Mouse (Mus musculus): ENCODE results near the gene Naa15. TPM values are rescaled to one million over a fixed set of nuclear protein-coding genes. Genes with fewer than 3 reads are reported as not detected.

Gene Naa15
- polyA plus RNA-seq, 1 experiment from 2014 or later, result 26.6 TPM

GRCm38 (mm10) chr3:51504385-51504952, 89.5 kb downstream of the Naa15 start:
- Histone ChIP-seq H3K27ac (no peak overlapping the region), H3K9me3 (replicated peaks; ENCODE audit: low read length) (no peaks in the 10 kb centered on the region), H3K9ac (ENCODE audit: low read depth, low read length) (no peak overlapping the region), H3K4me1 (replicated peaks; ENCODE audit: insufficient read depth, low read length) (no peaks in the 10 kb centered on the region), H3K27me3 (ENCODE audit: insufficient read depth, low read length) (no peaks in the 10 kb centered on the region), H3K4me2 (ENCODE audit: low read length) (no peak overlapping the region), H3K4me3 (replicated peaks; ENCODE audit: low read depth, low read length) (no peak overlapping the region), H3K36me3 (ENCODE audit: insufficient read depth, low read length) (no peaks in the 10 kb centered on the region)
- ATAC-seq (replicated peaks; ENCODE audit: low FRiP score, low read depth) (no peak), DNase-seq (ENCODE audit: low spot score) (no peak)
- 75% methylated on average over 11 of the region's 11 CpGs for WGBS
- TF ChIP-seq CTCF (IDR thresholded peaks at IDR 0.05; ENCODE audit: low read depth), result no peak

- peak; percentile 11 for DNase-seq (ENCODE audit: low spot score)
- H3K4me3 ChIP-seq (replicated peaks; ENCODE audit: low read depth, low read length), result no peak overlapping the region
- no peaks in the 10 kb centered on the region for H3K36me3 ChIP-seq (ENCODE audit: insufficient read depth, low read length)
- no peak overlapping the region for H3K27ac ChIP-seq
- H3K9me3 ChIP-seq (replicated peaks; ENCODE audit: low read length), result no peaks in the 10 kb centered on the region
- 44% methylated on average over 19 of the region's 19 CpGs for WGBS
- TF ChIP-seq CTCF (IDR thresholded peaks at IDR 0.05; ENCODE audit: low read depth), result no peak
- H3K27me3 ChIP-seq (ENCODE audit: insufficient read depth, low read length), result no peaks in the 10 kb centered on the region
- H3K4me1 ChIP-seq (replicated peaks; ENCODE audit: insufficient read depth, low read length), result no peaks in the 10 kb centered on the region
- no peak for ATAC-seq (replicated peaks; ENCODE audit: low FRiP score, low read depth)
- no peak overlapping the region for H3K9ac ChIP-seq (ENCODE audit: low read depth, low read length)
- no peak overlapping the region for H3K4me2 ChIP-seq (ENCODE audit: low read length)
Measured at GRCm38 (mm10) chr3:51505465-51505864, 90.5 kb downstream of the Naa15 start.

DNA sequence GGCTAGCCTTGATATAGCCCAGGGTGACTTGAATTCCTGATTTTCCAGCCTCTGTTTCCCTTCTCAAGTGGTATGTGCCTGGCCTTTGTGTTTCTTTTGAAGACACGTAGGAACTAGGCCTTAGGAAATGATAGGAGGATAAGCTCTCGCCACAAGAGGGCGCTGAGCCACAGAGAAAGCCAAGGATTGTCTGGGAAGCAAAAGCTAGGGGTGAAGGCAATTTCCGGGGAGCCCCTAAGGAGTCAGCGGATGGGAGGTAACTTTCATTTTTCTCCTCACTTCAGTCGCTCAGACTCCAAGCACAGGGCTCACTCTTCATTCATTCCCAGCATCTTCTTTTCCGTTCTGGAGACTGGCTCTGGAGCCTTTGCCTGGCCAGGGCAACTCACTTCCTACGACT, 96.0 kb downstream of the Naa15 start:
- no peaks in the 10 kb centered on the region for H3K27me3 ChIP-seq (ENCODE audit: insufficient read depth, low read length)
- no peaks in the 10 kb centered on the region for H3K4me1 ChIP-seq (replicated peaks; ENCODE audit: insufficient read depth, low read length)
- DNase-seq (ENCODE audit: low spot score) (peak; percentile 85), ATAC-seq (replicated peaks; ENCODE audit: low FRiP score, low read depth) (peak; percentile 38; the same call in 1 of the 2 replicates)
- TF ChIP-seq CTCF (IDR thresholded peaks at IDR 0.05; ENCODE audit: low read depth), result peak; percentile 94
- no peak overlapping the region for H3K9ac ChIP-seq (ENCODE audit: low read depth, low read length)
- no peaks in the 10 kb centered on the region for H3K36me3 ChIP-seq (ENCODE audit: insufficient read depth, low read length)
- no peaks in the 10 kb centered on the region for H3K9me3 ChIP-seq (replicated peaks; ENCODE audit: low read length)
- 28% methylated on average over 8 of the region's 8 CpGs for WGBS
- H3K27ac ChIP-seq, result no peak overlapping the region
- peak overlapping the region; percentile 38 for H3K4me2 ChIP-seq (ENCODE audit: low read length)
- H3K4me3 ChIP-seq (replicated peaks; ENCODE audit: low read depth, low read length), result no peak overlapping the region

DNA sequence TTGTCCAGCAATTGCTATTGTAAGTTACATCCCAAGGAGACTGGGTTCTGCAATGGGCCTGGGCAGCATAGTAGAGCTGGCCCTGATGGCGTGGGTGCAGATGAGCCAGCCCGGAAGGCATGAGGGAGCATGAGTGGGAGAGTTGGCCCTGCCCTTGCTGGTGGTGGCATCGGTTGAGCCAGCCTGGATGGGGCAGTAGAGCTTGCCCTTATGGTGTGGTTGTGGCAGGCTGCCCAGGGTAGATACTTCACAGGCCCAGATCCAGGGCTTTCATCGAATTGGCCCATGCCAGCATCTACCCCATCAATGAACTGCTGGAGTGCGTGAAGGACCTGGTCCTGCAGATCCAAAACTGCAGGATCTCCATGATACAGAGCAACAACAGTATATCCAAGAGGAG, 97.0 kb downstream of the Naa15 start:
- 97% methylated on average over 5 of the region's 5 CpGs for WGBS
- TF ChIP-seq CTCF (IDR thresholded peaks at IDR 0.05; ENCODE audit: low read depth), result no peak
- Histone ChIP-seq H3K27ac (no peak overlapping the region), H3K9me3 (replicated peaks; ENCODE audit: low read length) (no peaks in the 10 kb centered on the region), H3K4me2 (ENCODE audit: low read length) (no peak overlapping the region), H3K4me3 (replicated peaks; ENCODE audit: low read depth, low read length) (no peak overlapping the region), H3K9ac (ENCODE audit: low read depth, low read length) (no peak overlapping the region), H3K36me3 (ENCODE audit: insufficient read depth, low read length) (peaks cover 3% of the 10 kb centered on the region; the same call in 1 of the 2 replicates), H3K4me1 (replicated peaks; ENCODE audit: insufficient read depth, low read length) (no peaks in the 10 kb centered on the region), H3K27me3 (ENCODE audit: insufficient read depth, low read length) (no peaks in the 10 kb centered on the region)
- ATAC-seq (replicated peaks; ENCODE audit: low FRiP score, low read depth), result no peak
- no peak for DNase-seq (ENCODE audit: low spot score)

GRCm38 (mm10) chr3:51517467-51517866, 102.5 kb downstream of the Naa15 start:
- no peak overlapping the region for H3K4me2 ChIP-seq (ENCODE audit: low read length)
- no peaks in the 10 kb centered on the region for H3K9me3 ChIP-seq (replicated peaks; ENCODE audit: low read length)
- peaks cover 3% of the 10 kb centered on the region; the same call in 1 of the 2 replicates for H3K36me3 ChIP-seq (ENCODE audit: insufficient read depth, low read length)
- ATAC-seq (replicated peaks; ENCODE audit: low FRiP score, low read depth) (no peak), DNase-seq (ENCODE audit: low spot score) (peak; percentile 6)
- H3K4me3 ChIP-seq (replicated peaks; ENCODE audit: low read depth, low read length), result no peak overlapping the region
- H3K27me3 ChIP-seq (ENCODE audit: insufficient read depth, low read length), result no peaks in the 10 kb centered on the region
- H3K9ac ChIP-seq (ENCODE audit: low read depth, low read length), result no peak overlapping the region
- H3K27ac ChIP-seq, result no peak overlapping the region
- WGBS, result 58% methylated on average over 4 of the region's 4 CpGs
- H3K4me1 ChIP-seq (replicated peaks; ENCODE audit: insufficient read depth, low read length), result peaks cover 11% of the 10 kb centered on the region; the same call in 1 of the 2 replicates
- TF ChIP-seq CTCF (IDR thresholded peaks at IDR 0.05; ENCODE audit: low read depth), result no peak

GRCm38 (mm10) chr3:51517878-51518762, 103.2 kb downstream of the Naa15 start:
- Histone ChIP-seq H3K9ac (ENCODE audit: low read depth, low read length) (no peak overlapping the region), H3K27me3 (ENCODE audit: insufficient read depth, low read length) (no peaks in the 10 kb centered on the region), H3K4me1 (replicated peaks; ENCODE audit: insufficient read depth, low read length) (peaks cover 11% of the 10 kb centered on the region; the same call in 1 of the 2 replicates), H3K36me3 (ENCODE audit: insufficient read depth, low read length) (peaks cover 3% of the 10 kb centered on the region; the same call in 1 of the 2 replicates), H3K27ac (no peak overlapping the region; the same call in 1 of the 2 replicates), H3K4me2 (ENCODE audit: low read length) (no peak overlapping the region), H3K9me3 (replicated peaks; ENCODE audit: low read length) (no peaks in the 10 kb centered on the region), H3K4me3 (replicated peaks; ENCODE audit: low read depth, low read length) (no peak overlapping the region)
- no peak for TF ChIP-seq CTCF (IDR thresholded peaks at IDR 0.05; ENCODE audit: low read depth)
- 72% methylated on average over 12 of the region's 12 CpGs for WGBS
- peak; percentile 33; the same call in 1 of the 2 replicates for ATAC-seq (replicated peaks; ENCODE audit: low FRiP score, low read depth)
- DNase-seq (ENCODE audit: low spot score), result peak; percentile 28
